Mouse (Mus musculus): Measurements from ENCODE around the gene Pctp.

Gene Pctp

GRCm38 (mm10) chr11:89977746-89978352 lies 24.8 kb downstream of the Pctp start:
- DNase-seq (ENCODE audit: low read depth) = no peak

- no peak for DNase-seq (ENCODE audit: low read depth)
Observed at GRCm38 (mm10) chr11:89976361-89976760, 26.3 kb downstream of the Pctp start.

DNA sequence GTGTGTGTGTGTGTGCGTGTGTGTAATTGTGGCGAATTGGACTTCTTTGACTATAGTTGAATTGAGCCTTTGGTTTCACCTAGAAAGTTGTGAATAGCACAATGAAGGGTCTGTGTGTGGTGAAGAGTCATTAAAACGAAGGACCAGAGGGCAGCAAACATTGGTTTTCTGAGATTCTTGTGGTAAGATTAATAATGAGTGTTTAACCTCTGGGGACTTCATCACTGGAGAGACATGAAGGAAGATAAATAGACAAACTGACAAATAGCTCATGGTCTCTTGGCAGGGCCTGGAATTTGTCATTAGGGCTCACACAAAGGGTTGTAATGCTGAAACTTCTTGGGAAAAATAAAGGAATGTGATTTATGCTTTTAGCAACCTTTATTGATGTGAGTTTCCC lies 31.4 kb downstream of the Pctp start:
- DNase-seq (ENCODE audit: low read depth) = no peak

DNA sequence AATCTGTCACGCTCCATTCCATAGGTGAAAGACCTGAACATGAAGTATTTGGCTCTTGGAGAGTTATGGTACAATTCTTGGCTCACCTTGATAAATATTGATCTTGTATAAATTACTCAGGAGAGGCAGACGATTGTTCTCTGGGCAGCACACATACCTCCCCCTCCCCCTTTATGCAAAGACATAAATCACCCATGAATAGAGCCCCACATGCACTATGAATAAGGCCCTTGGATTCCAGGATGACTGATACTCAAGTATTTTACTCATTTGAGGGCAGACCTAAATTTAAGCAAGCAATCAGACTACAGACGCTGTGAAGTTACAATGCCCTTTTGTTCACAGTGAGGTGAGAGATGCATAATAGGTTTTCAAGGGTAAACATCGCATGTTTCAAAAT lies 32.0 kb downstream of the Pctp start:
- no peak for DNase-seq (ENCODE audit: low read depth)

GRCm38 (mm10) chr11:89969131-89969530 lies 33.6 kb downstream of the Pctp start:
- DNase-seq (ENCODE audit: low read depth) = no peak

- DNase-seq (ENCODE audit: low read depth) = no peak
Observed at GRCm38 (mm10) chr11:89950691-89951270, 51.9 kb downstream of the Pctp start.

GRCm38 (mm10) chr11:89947806-89948205 lies 54.9 kb downstream of the Pctp start:
- no peak for DNase-seq (ENCODE audit: low read depth)

- DNase-seq (ENCODE audit: low read depth) = no peak
Observed at GRCm38 (mm10) chr11:89945159-89945558, 57.5 kb downstream of the Pctp start.

DNA sequence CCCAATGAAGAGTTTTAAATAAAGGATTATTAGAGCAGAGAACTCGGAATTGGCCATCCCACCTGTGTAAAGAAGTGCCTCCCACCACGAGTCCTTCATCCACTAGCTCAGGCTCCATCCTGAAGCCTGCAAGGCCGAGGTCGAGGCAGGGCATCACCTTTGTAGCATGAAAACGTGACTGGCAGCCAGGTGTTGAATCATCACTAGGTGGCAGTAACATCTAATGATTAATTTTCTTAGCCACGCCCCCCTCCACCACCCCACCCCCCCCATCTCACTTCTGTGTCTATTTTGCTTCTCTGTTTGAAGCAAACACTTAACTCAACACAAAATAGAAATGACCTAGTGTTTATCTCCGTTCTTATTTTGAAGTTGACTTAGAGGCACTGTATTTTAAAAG lies 65.5 kb downstream of the Pctp start:
- DNase-seq (ENCODE audit: low read depth) = no peak

Measured in naive thymus-derived CD4-positive, alpha-beta T cell, adult 2 months (primary cell).